Mouse (Mus musculus): ENCODE results near the gene Trpc4ap. TPM values are rescaled to one million over a fixed set of nuclear protein-coding genes. Genes with fewer than 3 reads are reported as not detected.

The Trpc4ap gene
- total and polyA plus RNA-seq, 3 experiments = 57.4 to 110 (median 80.5) TPM

DNA sequence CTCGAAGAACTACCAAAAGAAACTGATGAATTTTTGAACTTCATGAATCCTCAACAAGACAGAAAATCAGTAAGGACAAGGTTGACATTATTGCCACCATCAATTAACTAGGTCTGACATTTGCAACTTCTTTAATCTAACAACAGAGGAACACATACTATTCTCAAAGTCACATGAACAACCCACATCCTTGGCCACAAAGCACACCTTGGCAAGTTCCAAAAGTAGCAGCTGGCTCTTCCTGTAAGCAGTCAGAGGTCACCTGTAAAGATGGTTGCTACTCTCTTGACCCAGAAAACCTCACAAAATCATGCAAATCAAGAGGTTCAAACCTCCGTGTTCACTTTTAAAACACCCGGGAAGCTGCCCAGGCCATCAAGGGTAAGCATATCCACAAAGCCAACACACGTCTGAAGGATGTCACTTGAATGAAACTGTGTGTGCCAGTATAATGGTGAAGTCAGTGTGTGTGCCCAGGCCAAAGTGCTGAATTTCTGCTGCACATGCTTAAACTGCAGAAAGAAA is 12.5 kb downstream of the Trpc4ap start:
- DNase-seq (ENCODE audit: low spot score) (no peak), ATAC-seq (ENCODE audit: extremely low read depth, insufficient number of reproducible peaks, low FRiP score, poor library complexity, severe bottlenecking) (no peak)
- Histone ChIP-seq H3K4me1 (ENCODE audit: insufficient read depth, low read depth, low read length) (peaks cover 32% of the 10 kb centered on the region), H3K27me3 (ENCODE audit: insufficient read depth, low read length) (no peaks in the 10 kb centered on the region), H3K4me3 (ENCODE audit: low read depth, low read length) (no peak overlapping the region), H3K9me3 (replicated peaks) (no peaks in the 10 kb centered on the region), H3K36me3 (replicated peaks) (peaks cover 25% of the 10 kb centered on the region)
- TF ChIP-seq CTCF (IDR thresholded peaks at IDR 0.05; ENCODE audit: low read depth, low read length) = no peak
- no peak for TF ChIP-seq GATA2 (IDR thresholded peaks at IDR 0.05; ENCODE audit: borderline replicate concordance, low read depth, low read length)
- no peak for TF ChIP-seq POLR2AphosphoS5 (IDR thresholded peaks at IDR 0.05; ENCODE audit: insufficient replicate concordance, low read depth, low read length)
- no peak for TF ChIP-seq GATA1 (IDR thresholded peaks at IDR 0.05; ENCODE audit: borderline replicate concordance, low read length)
- TF ChIP-seq TAL1 (conservative IDR thresholded peaks at IDR 0.05; ENCODE audit: low read depth, low read length) = no peak

DNA sequence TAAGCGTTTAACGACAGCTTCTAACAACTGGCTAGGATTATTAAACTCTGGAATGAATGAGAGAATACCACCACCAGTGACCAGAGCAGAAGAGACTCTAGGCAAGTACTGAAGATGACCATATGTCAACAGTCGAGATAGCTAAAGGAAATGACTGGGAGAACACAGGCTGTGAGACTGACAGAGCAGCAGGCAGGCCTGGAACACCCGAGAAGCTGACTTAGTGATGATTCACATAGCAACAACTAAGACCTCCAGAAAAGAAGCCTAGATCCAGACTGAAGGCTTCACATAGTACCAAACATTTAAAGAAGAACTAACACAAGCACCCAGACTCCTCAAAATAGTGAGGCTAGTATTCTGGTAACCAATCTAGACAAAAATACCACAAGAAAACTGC is 17.1 kb downstream of the Trpc4ap start:
- no peak for TF ChIP-seq CTCF (IDR thresholded peaks at IDR 0.05; ENCODE audit: low read depth, low read length)
- TF ChIP-seq POLR2AphosphoS5 (IDR thresholded peaks at IDR 0.05; ENCODE audit: insufficient replicate concordance, low read depth, low read length) = no peak
- no peak for TF ChIP-seq GATA1 (IDR thresholded peaks at IDR 0.05; ENCODE audit: borderline replicate concordance, low read length)
- TF ChIP-seq TAL1 (conservative IDR thresholded peaks at IDR 0.05; ENCODE audit: low read depth, low read length) = no peak
- TF ChIP-seq GATA2 (IDR thresholded peaks at IDR 0.05; ENCODE audit: borderline replicate concordance, low read depth, low read length) = no peak
- Histone ChIP-seq H3K9me3 (replicated peaks) (no peaks in the 10 kb centered on the region), H3K4me3 (ENCODE audit: low read depth, low read length) (no peak overlapping the region), H3K4me1 (ENCODE audit: insufficient read depth, low read depth, low read length) (peaks cover 9% of the 10 kb centered on the region; the same call in 1 of the 2 replicates), H3K36me3 (replicated peaks) (peaks cover 44% of the 10 kb centered on the region), H3K27me3 (ENCODE audit: insufficient read depth, low read length) (no peaks in the 10 kb centered on the region)
- ATAC-seq (ENCODE audit: extremely low read depth, insufficient number of reproducible peaks, low FRiP score, poor library complexity, severe bottlenecking) (no peak), DNase-seq (ENCODE audit: low spot score) (no peak)

DNA sequence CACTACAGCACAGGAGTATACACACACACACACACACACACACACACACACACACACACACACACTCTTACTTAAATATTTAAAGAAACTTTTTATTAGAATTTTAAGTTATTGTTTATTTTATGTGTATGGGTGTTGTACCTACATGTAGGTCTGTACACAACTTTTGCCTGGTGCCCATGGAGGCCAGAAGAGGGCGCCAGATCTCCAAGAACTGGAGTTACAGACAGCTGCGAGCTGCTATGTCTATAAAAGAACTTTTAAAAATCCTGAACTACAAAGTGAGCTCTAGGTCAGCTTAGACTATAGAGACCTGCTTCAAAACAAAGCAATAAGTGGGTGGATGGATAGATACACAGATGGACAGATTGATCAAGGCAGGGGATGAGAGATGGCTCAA is 18.6 kb downstream of the Trpc4ap start:
- TF ChIP-seq POLR2AphosphoS5 (IDR thresholded peaks at IDR 0.05; ENCODE audit: insufficient replicate concordance, low read depth, low read length) = no peak
- peak; percentile 27; the same call in 1 of the 2 replicates for TF ChIP-seq CTCF (IDR thresholded peaks at IDR 0.05; ENCODE audit: low read depth, low read length)
- TF ChIP-seq GATA2 (IDR thresholded peaks at IDR 0.05; ENCODE audit: borderline replicate concordance, low read depth, low read length) = no peak
- no peak for TF ChIP-seq TAL1 (conservative IDR thresholded peaks at IDR 0.05; ENCODE audit: low read depth, low read length)
- ATAC-seq (ENCODE audit: extremely low read depth, insufficient number of reproducible peaks, low FRiP score, poor library complexity, severe bottlenecking) (no peak), DNase-seq (ENCODE audit: low spot score) (no peak)
- Histone ChIP-seq H3K27me3 (ENCODE audit: insufficient read depth, low read length) (no peaks in the 10 kb centered on the region), H3K36me3 (replicated peaks) (peaks cover 40% of the 10 kb centered on the region), H3K4me3 (ENCODE audit: low read depth, low read length) (no peak overlapping the region), H3K9me3 (replicated peaks) (no peaks in the 10 kb centered on the region), H3K4me1 (ENCODE audit: insufficient read depth, low read depth, low read length) (peaks cover 2% of the 10 kb centered on the region; the same call in 1 of the 2 replicates)

DNA sequence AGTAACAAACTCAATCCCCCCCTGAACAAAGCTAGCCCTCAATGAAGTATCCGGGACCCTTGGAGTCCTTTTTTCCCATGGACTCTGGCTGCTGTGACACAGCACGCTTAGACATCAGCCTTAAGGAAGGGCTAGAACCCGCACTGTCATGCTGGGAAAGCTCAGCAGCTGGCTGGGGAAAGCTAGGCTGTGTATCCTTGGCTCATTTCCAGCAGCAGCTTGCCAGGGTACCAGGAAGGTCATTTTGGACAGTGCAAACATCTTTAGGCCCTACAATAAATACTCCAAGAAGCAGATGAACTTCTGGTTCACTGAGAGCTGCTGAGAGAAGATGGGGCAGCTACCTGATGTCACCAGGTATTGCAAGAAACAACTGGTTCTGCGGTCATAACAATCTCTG is 20.9 kb downstream of the Trpc4ap start:
- DNase-seq (ENCODE audit: low spot score) = no peak
- Histone ChIP-seq H3K27me3 (ENCODE audit: insufficient read depth, low read length) (no peaks in the 10 kb centered on the region), H3K4me3 (ENCODE audit: low read depth, low read length) (no peak overlapping the region), H3K36me3 (replicated peaks) (peaks cover 51% of the 10 kb centered on the region), H3K9me3 (replicated peaks) (no peaks in the 10 kb centered on the region), H3K4me1 (ENCODE audit: insufficient read depth, low read depth, low read length) (0 out of 2 replicates have a peak, but pooled peaks cover 2% of the 10 kb centered on the region)
- TF ChIP-seq TAL1 (conservative IDR thresholded peaks at IDR 0.05; ENCODE audit: low read depth, low read length) (no peak), CTCF (IDR thresholded peaks at IDR 0.05; ENCODE audit: low read depth, low read length) (no peak), POLR2AphosphoS5 (IDR thresholded peaks at IDR 0.05; ENCODE audit: insufficient replicate concordance, low read depth, low read length) (no peak), GATA1 (IDR thresholded peaks at IDR 0.05; ENCODE audit: borderline replicate concordance, low read length) (no peak), GATA2 (IDR thresholded peaks at IDR 0.05; ENCODE audit: borderline replicate concordance, low read depth, low read length) (no peak)
- ATAC-seq (ENCODE audit: extremely low read depth, insufficient number of reproducible peaks, low FRiP score, poor library complexity, severe bottlenecking) = no peak

DNA sequence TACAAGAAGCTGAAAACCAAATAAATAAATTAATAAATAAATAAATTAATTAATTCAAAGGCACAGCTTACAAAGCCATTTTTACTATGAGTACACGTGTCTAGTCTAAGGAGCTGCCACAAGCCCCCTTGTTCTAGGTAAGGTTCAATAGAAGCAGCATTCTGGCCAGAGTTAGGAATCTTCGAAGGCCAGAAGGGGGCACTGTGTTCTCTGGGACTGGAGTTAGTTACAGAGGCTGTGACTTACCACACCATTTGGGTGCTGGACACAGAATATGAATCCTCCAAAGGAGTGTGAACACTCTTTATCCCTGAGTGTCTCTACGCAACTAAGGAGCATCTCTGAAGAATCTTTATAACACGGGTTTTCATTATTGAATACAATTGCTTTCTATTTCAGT is 23.7 kb downstream of the Trpc4ap start:
- Histone ChIP-seq H3K9me3 (replicated peaks) (no peaks in the 10 kb centered on the region), H3K4me1 (ENCODE audit: insufficient read depth, low read depth, low read length) (peaks cover 5% of the 10 kb centered on the region; the same call in 1 of the 2 replicates), H3K27me3 (ENCODE audit: insufficient read depth, low read length) (no peaks in the 10 kb centered on the region), H3K4me3 (ENCODE audit: low read depth, low read length) (no peak overlapping the region), H3K36me3 (replicated peaks) (peaks cover 78% of the 10 kb centered on the region)
- ATAC-seq (ENCODE audit: extremely low read depth, insufficient number of reproducible peaks, low FRiP score, poor library complexity, severe bottlenecking) (no peak), DNase-seq (ENCODE audit: low spot score) (peak; percentile 8)
- TF ChIP-seq CTCF (IDR thresholded peaks at IDR 0.05; ENCODE audit: low read depth, low read length) (0 out of 2 replicates have a peak, but pooled peaks have one; percentile 32), POLR2AphosphoS5 (IDR thresholded peaks at IDR 0.05; ENCODE audit: insufficient replicate concordance, low read depth, low read length) (no peak)

DNA sequence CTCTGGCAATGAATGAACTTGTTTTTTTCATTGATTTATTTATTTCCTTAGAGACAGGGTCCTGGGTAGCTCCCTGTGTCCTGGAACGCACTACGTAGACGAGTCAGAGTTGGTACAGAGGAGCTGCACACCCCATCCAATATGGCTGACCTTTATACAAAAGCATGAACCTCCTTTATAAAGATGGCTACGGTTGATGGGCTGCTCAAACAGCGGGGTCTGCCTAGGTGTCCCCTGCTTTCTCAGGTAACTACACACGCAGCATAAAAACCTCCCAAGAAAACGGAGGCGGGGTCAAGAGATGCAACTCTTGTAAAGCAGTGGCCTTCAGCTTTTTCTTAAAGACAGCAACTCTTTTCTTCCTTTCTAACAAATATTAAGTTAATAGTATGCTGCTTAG is 24.3 kb downstream of the Trpc4ap start:
- Histone ChIP-seq H3K36me3 (replicated peaks) (peaks cover 79% of the 10 kb centered on the region), H3K27me3 (ENCODE audit: insufficient read depth, low read length) (no peaks in the 10 kb centered on the region), H3K4me3 (ENCODE audit: low read depth, low read length) (no peak overlapping the region), H3K9me3 (replicated peaks) (no peaks in the 10 kb centered on the region), H3K4me1 (ENCODE audit: insufficient read depth, low read depth, low read length) (peaks cover 5% of the 10 kb centered on the region; the same call in 1 of the 2 replicates)
- TF ChIP-seq GATA2 (IDR thresholded peaks at IDR 0.05; ENCODE audit: borderline replicate concordance, low read depth, low read length) = no peak
- TF ChIP-seq CTCF (IDR thresholded peaks at IDR 0.05; ENCODE audit: low read depth, low read length) = no peak
- no peak for TF ChIP-seq TAL1 (conservative IDR thresholded peaks at IDR 0.05; ENCODE audit: low read depth, low read length)
- TF ChIP-seq GATA1 (IDR thresholded peaks at IDR 0.05; ENCODE audit: borderline replicate concordance, low read length) = no peak
- TF ChIP-seq POLR2AphosphoS5 (IDR thresholded peaks at IDR 0.05; ENCODE audit: insufficient replicate concordance, low read depth, low read length) = no peak
- DNase-seq (ENCODE audit: low spot score) (no peak), ATAC-seq (ENCODE audit: extremely low read depth, insufficient number of reproducible peaks, low FRiP score, poor library complexity, severe bottlenecking) (no peak)

Data from G1E (cell line).